Mouse (Mus musculus): ENCODE results near the gene Plscr3. TPM values are rescaled to one million over a fixed set of nuclear protein-coding genes. Genes with fewer than 3 reads are reported as not detected.
"Not testable (repeated sequence)": the region's sequence is repeated elsewhere in the genome, so short reads cannot be mapped to it uniquely, and the experiment has no call there.

Plscr3 gene
- total and polyA plus RNA-seq, 3 experiments = 9.3 to 54.2 (median 26.2) TPM

GRCm38 (mm10) chr11:69853994-69854393 is 7.8 kb downstream of the Plscr3 start:
- H3K36me3 ChIP-seq (replicated peaks) = peaks cover 43% of the 10 kb centered on the region
- DNase-seq (ENCODE audit: low spot score) (peak; percentile 95), ATAC-seq (ENCODE audit: extremely low read depth, insufficient number of reproducible peaks, low FRiP score, poor library complexity, severe bottlenecking) (peak; percentile 89)
- peaks cover 73% of the 10 kb centered on the region for H3K4me1 ChIP-seq (ENCODE audit: insufficient read depth, low read depth, low read length)
- no peaks in the 10 kb centered on the region for H3K9me3 ChIP-seq (replicated peaks)
- peaks cover 18% of the 10 kb centered on the region for H3K27me3 ChIP-seq (ENCODE audit: insufficient read depth, low read length)
- peak overlapping the region; percentile 67; the same call in 1 of the 2 replicates for H3K4me3 ChIP-seq (ENCODE audit: low read depth, low read length)
- TF ChIP-seq TAL1 (conservative IDR thresholded peaks at IDR 0.05; ENCODE audit: low read depth, low read length) (peak; percentile 96), GATA1 (IDR thresholded peaks at IDR 0.05; ENCODE audit: borderline replicate concordance, low read length) (no peak), CTCF (IDR thresholded peaks at IDR 0.05; ENCODE audit: low read depth, low read length) (no peak)

- H3K4me1 ChIP-seq (ENCODE audit: insufficient read depth, low read depth, low read length) = peaks cover 71% of the 10 kb centered on the region
- TF ChIP-seq CTCF (IDR thresholded peaks at IDR 0.05; ENCODE audit: low read depth, low read length) (no peak), TAL1 (conservative IDR thresholded peaks at IDR 0.05; ENCODE audit: low read depth, low read length) (no peak), GATA2 (IDR thresholded peaks at IDR 0.05; ENCODE audit: borderline replicate concordance, low read depth, low read length) (no peak), POLR2AphosphoS5 (IDR thresholded peaks at IDR 0.05; ENCODE audit: insufficient replicate concordance, low read depth, low read length) (no peak), GATA1 (IDR thresholded peaks at IDR 0.05; ENCODE audit: borderline replicate concordance, low read length) (no peak)
- peaks cover 21% of the 10 kb centered on the region for H3K27me3 ChIP-seq (ENCODE audit: insufficient read depth, low read length)
- H3K36me3 ChIP-seq (replicated peaks) = peaks cover 36% of the 10 kb centered on the region
- no peaks in the 10 kb centered on the region for H3K9me3 ChIP-seq (replicated peaks)
- peak overlapping the region; percentile 59; the same call in 1 of the 2 replicates for H3K4me3 ChIP-seq (ENCODE audit: low read depth, low read length)
- ATAC-seq (ENCODE audit: extremely low read depth, insufficient number of reproducible peaks, low FRiP score, poor library complexity, severe bottlenecking) (no peak), DNase-seq (ENCODE audit: low spot score) (no peak)
These were observed 8.5 kb downstream of the Plscr3 start for GRCm38 (mm10) chr11:69854680-69855079.

GRCm38 (mm10) chr11:69855347-69855746 is 9.2 kb downstream of the Plscr3 start:
- no peaks in the 10 kb centered on the region for H3K9me3 ChIP-seq (replicated peaks)
- peaks cover 65% of the 10 kb centered on the region for H3K4me1 ChIP-seq (ENCODE audit: insufficient read depth, low read depth, low read length)
- no peak for TF ChIP-seq POLR2AphosphoS5 (IDR thresholded peaks at IDR 0.05; ENCODE audit: insufficient replicate concordance, low read depth, low read length)
- TF ChIP-seq CTCF (IDR thresholded peaks at IDR 0.05; ENCODE audit: low read depth, low read length) = peak; percentile 21; the same call in 1 of the 2 replicates
- ATAC-seq (ENCODE audit: extremely low read depth, insufficient number of reproducible peaks, low FRiP score, poor library complexity, severe bottlenecking) = no peak
- peak overlapping the region; percentile 59; the same call in 1 of the 2 replicates for H3K4me3 ChIP-seq (ENCODE audit: low read depth, low read length)
- DNase-seq (ENCODE audit: low spot score) = peak; percentile 72
- peaks cover 26% of the 10 kb centered on the region for H3K27me3 ChIP-seq (ENCODE audit: insufficient read depth, low read length)
- H3K36me3 ChIP-seq (replicated peaks) = peaks cover 29% of the 10 kb centered on the region

GRCm38 (mm10) chr11:69858113-69858998 is 12.2 kb downstream of the Plscr3 start, which contains the start of gene Tnk1:
Tnk1 (minus strand) TSS chr11:69858730.
- no peaks in the 10 kb centered on the region for H3K36me3 ChIP-seq (replicated peaks)
- no peak for ATAC-seq (ENCODE audit: extremely low read depth, insufficient number of reproducible peaks, low FRiP score, poor library complexity, severe bottlenecking)
- no peak for DNase-seq (ENCODE audit: low spot score)

GRCm38 (mm10) chr11:69863729-69864128 is 17.6 kb downstream of the Plscr3 start:
- H3K36me3 ChIP-seq (replicated peaks); H3K9me3 ChIP-seq (replicated peaks); ATAC-seq (ENCODE audit: extremely low read depth, insufficient number of reproducible peaks, low FRiP score, poor library complexity, severe bottlenecking); H3K4me3 ChIP-seq (ENCODE audit: low read depth, low read length); DNase-seq (ENCODE audit: low spot score): not testable (repeated sequence)
- Histone ChIP-seq H3K27me3 (ENCODE audit: insufficient read depth, low read length) (peaks cover 36% of the 10 kb centered on the region), H3K4me1 (ENCODE audit: insufficient read depth, low read depth, low read length) (peaks cover 12% of the 10 kb centered on the region)

More at GRCm38 (mm10) chr11:69858113-69858998, 12.2 kb downstream of the Plscr3 start, which contains the start of gene Tnk1:
- Histone ChIP-seq H3K9me3 (replicated peaks) (no peaks in the 10 kb centered on the region), H3K4me3 (ENCODE audit: low read depth, low read length) (no peak within 1 kb of the TSS), H3K4me1 (ENCODE audit: insufficient read depth, low read depth, low read length) (peaks cover 35% of the 10 kb centered on the region), H3K27me3 (ENCODE audit: insufficient read depth, low read length) (peaks cover 27% of the 10 kb centered on the region)
- TF ChIP-seq CTCF (IDR thresholded peaks at IDR 0.05; ENCODE audit: low read depth, low read length) (no peak), POLR2AphosphoS5 (IDR thresholded peaks at IDR 0.05; ENCODE audit: insufficient replicate concordance, low read depth, low read length) (no peak), GATA2 (IDR thresholded peaks at IDR 0.05; ENCODE audit: borderline replicate concordance, low read depth, low read length) (no peak), GATA1 (IDR thresholded peaks at IDR 0.05; ENCODE audit: borderline replicate concordance, low read length) (no peak), TAL1 (conservative IDR thresholded peaks at IDR 0.05; ENCODE audit: low read depth, low read length) (no peak)

- Histone ChIP-seq H3K4me1 (ENCODE audit: insufficient read depth, low read depth, low read length) (peaks cover 12% of the 10 kb centered on the region), H3K27me3 (ENCODE audit: insufficient read depth, low read length) (peaks cover 36% of the 10 kb centered on the region), H3K36me3 (replicated peaks) (no peaks in the 10 kb centered on the region), H3K4me3 (ENCODE audit: low read depth, low read length) (no peak overlapping the region), H3K9me3 (replicated peaks) (no peaks in the 10 kb centered on the region)
- no peak for DNase-seq (ENCODE audit: low spot score)
- ATAC-seq (ENCODE audit: extremely low read depth, insufficient number of reproducible peaks, low FRiP score, poor library complexity, severe bottlenecking) = no peak
- TF ChIP-seq CTCF (IDR thresholded peaks at IDR 0.05; ENCODE audit: low read depth, low read length) (no peak), TAL1 (conservative IDR thresholded peaks at IDR 0.05; ENCODE audit: low read depth, low read length) (no peak), GATA2 (IDR thresholded peaks at IDR 0.05; ENCODE audit: borderline replicate concordance, low read depth, low read length) (no peak), GATA1 (IDR thresholded peaks at IDR 0.05; ENCODE audit: borderline replicate concordance, low read length) (no peak), POLR2AphosphoS5 (IDR thresholded peaks at IDR 0.05; ENCODE audit: insufficient replicate concordance, low read depth, low read length) (no peak)
These were observed 18.1 kb downstream of the Plscr3 start for GRCm38 (mm10) chr11:69864138-69864860.
